Mouse (Mus musculus): ENCODE measurements around the gene Nat8f5. TPM values are rescaled to one million over a fixed set of nuclear protein-coding genes. Genes with fewer than 3 reads are reported as not detected.
"Not testable (repeated sequence)": the region's sequence is repeated elsewhere in the genome, so short reads cannot be mapped to it uniquely, and the experiment has no call there.

The Nat8f5 gene
- polyA plus RNA-seq, 1 experiment from 2014 or later: not detected

- H3K4me3 ChIP-seq (replicated peaks); H3K4me2 ChIP-seq; H3K9me3 ChIP-seq (replicated peaks); H3K9ac ChIP-seq; ATAC-seq (ENCODE audit: low read depth); DNase-seq; H3K27ac ChIP-seq; H3K27me3 ChIP-seq; H3K4me1 ChIP-seq (replicated peaks); H3K36me3 ChIP-seq: not testable (repeated sequence)
- WGBS (ENCODE audit: insufficient replicate concordance): 27% methylated on average over 3 of the region's 3 CpGs
These were observed 11.0 kb downstream of the Nat8f5 start for GRCm38 (mm10) chr6:85809784-85810183.

GRCm38 (mm10) chr6:85803180-85803579 lies 17.6 kb downstream of the Nat8f5 start:
- not testable (repeated sequence) for H3K4me1 ChIP-seq (replicated peaks); H3K36me3 ChIP-seq; ATAC-seq (ENCODE audit: low read depth); H3K27ac ChIP-seq; H3K9me3 ChIP-seq (replicated peaks); H3K4me2 ChIP-seq; H3K9ac ChIP-seq; DNase-seq; H3K4me3 ChIP-seq (replicated peaks); H3K27me3 ChIP-seq
- 44% methylated on average over 5 of the region's 5 CpGs for WGBS (ENCODE audit: insufficient replicate concordance)

Small RNA genes lying within 50 kb of the gene (microRNA-seq; reads per million reads assigned to microRNA genes)
- not detected for gene Mir6375

Other genes with a start within 250 kb of the Nat8f5 start
- 1.6 and 2.0 TPM in 2 replicates for gene Alms1, start 233.4 kb downstream of the Nat8f5 start, polyA plus RNA-seq (2015; fragmentation: Nextera tagmentation; extraction: Ambion mirVana)
- not detected in 2 replicates for gene Nat8f7, start 107.8 kb downstream of the Nat8f5 start, polyA plus RNA-seq (2015; fragmentation: Nextera tagmentation; extraction: Ambion mirVana)
- gene Nat8f3, start 55.2 kb downstream of the Nat8f5 start, polyA plus RNA-seq (2015; fragmentation: Nextera tagmentation; extraction: Ambion mirVana): not detected in 2 replicates
- not detected in 2 replicates for gene Nat8f6, start within 50 bp of the Nat8f5 start, polyA plus RNA-seq (2015; fragmentation: Nextera tagmentation; extraction: Ambion mirVana)
- not detected in 2 replicates for gene Nat8, start 11.1 kb upstream of the Nat8f5 start, polyA plus RNA-seq (2015; fragmentation: Nextera tagmentation; extraction: Ambion mirVana)
- 0.03 TPM in 1 of 2 replicates, not detected in the other for gene Nat8f2, start 48.2 kb upstream of the Nat8f5 start, polyA plus RNA-seq (2015; fragmentation: Nextera tagmentation; extraction: Ambion mirVana)
- gene Nat8f4, start 83.9 kb upstream of the Nat8f5 start, polyA plus RNA-seq (2015; fragmentation: Nextera tagmentation; extraction: Ambion mirVana): 0.86 and 1.0 TPM in 2 replicates
- 26.4 and 37.1 TPM in 2 replicates for gene Tprkb, start 90.9 kb upstream of the Nat8f5 start, polyA plus RNA-seq (2015; fragmentation: Nextera tagmentation; extraction: Ambion mirVana)
- 5.0 and 5.6 TPM in 2 replicates for gene Nat8f1, start 94.7 kb upstream of the Nat8f5 start, polyA plus RNA-seq (2015; fragmentation: Nextera tagmentation; extraction: Ambion mirVana)
- 29.0 and 40.3 TPM in 2 replicates for gene Dusp11, start 140.7 kb upstream of the Nat8f5 start, polyA plus RNA-seq (2015; fragmentation: Nextera tagmentation; extraction: Ambion mirVana)
- gene Figla, start 195.2 kb upstream of the Nat8f5 start, polyA plus RNA-seq (2015; fragmentation: Nextera tagmentation; extraction: Ambion mirVana): not detected in 2 replicates
- 93.3 and 96.2 TPM in 2 replicates for gene Add2, start 207.7 kb upstream of the Nat8f5 start, polyA plus RNA-seq (2015; fragmentation: Nextera tagmentation; extraction: Ambion mirVana)

Measured in liver, embryonic 13.5 days (tissue).